29 mouse cellular contexts compared by ENCODE assay signal in genomic region chr11:97748496-97748895, GRCm38 (mm10). TPM values are rescaled to one million over a fixed set of nuclear protein-coding genes. Genes with fewer than 3 reads are reported as not detected.
A peak's percentile ranks its signal among the peaks of the same experiment; 100 is the strongest.
DNase-seq lines count a peak whose midpoint lies in the region.
"Had no signal": no experiment of that assay in that cellular context is flagged by ENCODE, and none has a peak within 500 bp of the region (broad histone marks: within the 10 kb centered on the region; RNA-seq: fewer than 3 reads in every experiment).

No protein-coding gene starts in this region.

- WGBS in forebrain, embryonic 10.5 days, result 90% methylated on average over 5 of the region's 5 CpGs

- DNase-seq in adrenal gland, adult 2 months, result peak; percentile 71
- DNase-seq in adrenal gland, postnatal 25 days, result no peak
- peak; percentile 46 for DNase-seq in adrenal gland, adult 8-10 months
- peak; percentile 52 for DNase-seq in adrenal gland, postnatal 14 days
- DNase-seq in spleen, postnatal 10 days (ENCODE audit: low spot score in 2 of 2), result no peak
- DNase-seq in forebrain, embryonic 10.5 days (ENCODE audit: extremely low spot score, low spot score), result no peak
- DNase-seq: B cell, adult 2 months; cerebellum, adult 18-20 months; cerebellum, adult 9-10 months; cerebellum, postnatal 14 days; kidney, adult 11 months; kidney, adult 8-10 months had no signal

- H3K4me1 ChIP-seq in forebrain, embryonic 10.5 days, result peaks cover 13% of the 10 kb centered on the region

- no peaks in the 10 kb centered on the region for H3K27me3 ChIP-seq in forebrain, embryonic 10.5 days (ENCODE audit: poor library complexity, severe bottlenecking)
- H3K27me3 ChIP-seq: CH12.LX; embryonic facial prominence, embryonic 12.5 days; embryonic facial prominence, embryonic 15.5 days; forebrain, embryonic 12.5 days; forebrain, embryonic 15.5 days; hindbrain, embryonic 12.5 days; hindbrain, embryonic 15.5 days; Patski had no signal

- no peak overlapping the region for H3K27ac ChIP-seq in forebrain, embryonic 10.5 days
- H3K27ac ChIP-seq: embryonic facial prominence, embryonic 12.5 days; embryonic facial prominence, embryonic 15.5 days; forebrain, embryonic 12.5 days; forebrain, embryonic 15.5 days; hindbrain, embryonic 12.5 days; hindbrain, embryonic 15.5 days had no signal

- H3K36me3 ChIP-seq in forebrain, embryonic 10.5 days (replicated peaks), result peaks cover 76% of the 10 kb centered on the region

- H3K9me3 ChIP-seq in forebrain, embryonic 10.5 days, result peaks cover 5% of the 10 kb centered on the region; the same call in 1 of the 2 replicates
- H3K9me3 ChIP-seq: embryonic facial prominence, embryonic 12.5 days; embryonic facial prominence, embryonic 15.5 days; forebrain, embryonic 12.5 days; forebrain, embryonic 15.5 days; hindbrain, embryonic 12.5 days; hindbrain, embryonic 15.5 days had no signal

- no peak overlapping the region for H3K4me3 ChIP-seq in forebrain, embryonic 10.5 days
- H3K4me3 ChIP-seq: embryonic facial prominence, embryonic 12.5 days; embryonic facial prominence, embryonic 15.5 days; forebrain, embryonic 12.5 days; forebrain, embryonic 15.5 days; hindbrain, embryonic 12.5 days; hindbrain, embryonic 15.5 days had no signal

RNA-seq across cellular contexts. Expression of gene Pip4k2b, which starts 4.0 kb away (rescaled TPM):
- 10 to 100 TPM; 26.9 to 27.2 TPM for total RNA-seq in adrenal gland, adult 2 months (2021)
- polyA plus RNA-seq in adrenal gland, adult 2 months (2012; rRNA removed), result 12.8 and 14.7 TPM in 2 replicates
- 28.7 and 30.7 TPM in 2 replicates for total RNA-seq in adrenal gland, postnatal 25 days (2021)
- total RNA-seq in adrenal gland, adult 8-10 months (2022), result 10 to 100 TPM; 25.5 to 35.1 (median 32.2) TPM
- 24.8 and 34.7 TPM in 2 replicates for total RNA-seq in adrenal gland, postnatal 14 days (2021)
- 1.3 and 2.1 TPM in 2 replicates for polyA plus RNA-seq in forebrain, embryonic 10.5 days (2016; fragmentation: Nextera tagmentation; extraction: Ambion mirVana)

RNA-seq across cellular contexts. Expression of gene Cwc25, which starts 17.9 kb away (rescaled TPM):
- 10 to 100 TPM; 17.5 to 28.9 TPM for total RNA-seq in adrenal gland, adult 2 months (2021)
- 5.1 and 6.5 TPM in 2 replicates for polyA plus RNA-seq in adrenal gland, adult 2 months (2012; rRNA removed)
- 19.5 and 22.6 TPM in 2 replicates for total RNA-seq in adrenal gland, postnatal 25 days (2021)
- total RNA-seq in adrenal gland, adult 8-10 months (2022), result 10 to 100 TPM; 22.2 to 26.6 (median 23.1) TPM
- 17.6 and 18.7 TPM in 2 replicates for total RNA-seq in adrenal gland, postnatal 14 days (2021)
- polyA plus RNA-seq in forebrain, embryonic 10.5 days (2016; fragmentation: Nextera tagmentation; extraction: Ambion mirVana), result 20.3 and 22.0 TPM in 2 replicates

RNA-seq across cellular contexts. Expression of gene 1700001P01Rik, which starts 27.2 kb away (rescaled TPM):
- total RNA-seq in adrenal gland, adult 2 months (2021), result under 1 TPM in 1 of 2 experiments, not detected in 1; 0.49 TPM
- not detected in 2 replicates for polyA plus RNA-seq in adrenal gland, adult 2 months (2012; rRNA removed)
- total RNA-seq in adrenal gland, postnatal 25 days (2021), result not detected in 2 replicates
- total RNA-seq in adrenal gland, adult 8-10 months (2022), result under 1 TPM in 3 of 4 experiments, not detected in 1; 0.49 to 0.67 (median 0.62) TPM
- not detected in 2 replicates for total RNA-seq in adrenal gland, postnatal 14 days (2021)
- polyA plus RNA-seq in forebrain, embryonic 10.5 days (2016; fragmentation: Nextera tagmentation; extraction: Ambion mirVana), result 0.73 TPM in 1 of 2 replicates, not detected in the other
- total RNA-seq: common myeloid progenitor, adult 5-6 weeks; gastrocnemius, postnatal 14 days; gastrocnemius, postnatal 4 days; heart, adult 8-10 months; heart, postnatal 25 days; hematopoietic stem cell, adult 5-6 weeks had no signal
- polyA plus RNA-seq: embryonic facial prominence, embryonic 12.5 days; heart, embryonic 11.5 days; heart, embryonic 14.5 days; heart, postnatal 0 days had no signal

RNA-seq across cellular contexts. Expression of gene Rpl23, which starts 33.7 kb away (rescaled TPM):
- total RNA-seq in adrenal gland, adult 2 months (2021), result 100 to 1,000 TPM; 700 to 846 TPM
- 13.7 and 14.2 TPM in 2 replicates for polyA plus RNA-seq in adrenal gland, adult 2 months (2012; rRNA removed)
- total RNA-seq in adrenal gland, postnatal 25 days (2021), result 741 and 851 TPM in 2 replicates
- 100 to 1,000 TPM; 753 to 943 (median 843) TPM for total RNA-seq in adrenal gland, adult 8-10 months (2022)
- total RNA-seq in adrenal gland, postnatal 14 days (2021), result 809 and 980 TPM in 2 replicates
- polyA plus RNA-seq in forebrain, embryonic 10.5 days (2016; fragmentation: Nextera tagmentation; extraction: Ambion mirVana), result 449 and 492 TPM in 2 replicates

RNA-seq across cellular contexts. Expression of gene Psmb3, which starts 45.3 kb away (rescaled TPM):
- total RNA-seq in adrenal gland, adult 2 months (2021), result 100 to 1,000 TPM; 224 to 239 TPM
- 247 and 261 TPM in 2 replicates for polyA plus RNA-seq in adrenal gland, adult 2 months (2012; rRNA removed)
- total RNA-seq in adrenal gland, postnatal 25 days (2021), result 216 and 226 TPM in 2 replicates
- total RNA-seq in adrenal gland, adult 8-10 months (2022), result 100 to 1,000 TPM; 197 to 238 (median 210) TPM
- 216 and 225 TPM in 2 replicates for total RNA-seq in adrenal gland, postnatal 14 days (2021)
- polyA plus RNA-seq in forebrain, embryonic 10.5 days (2016; fragmentation: Nextera tagmentation; extraction: Ambion mirVana), result 627 and 634 TPM in 2 replicates

Comparison
In these comparisons a context has a peak if more than half of its experiments do, and no peak if none do; other contexts are left out.
1. DNase-seq: peak in adrenal gland, adult 2 months (single experiment), adrenal gland, adult 8-10 months (single experiment) and adrenal gland, postnatal 14 days (single experiment); none in adrenal gland, postnatal 25 days (single experiment), spleen, postnatal 10 days (0 of 2) and forebrain, embryonic 10.5 days (single experiment).